Mouse (Mus musculus): Measurements from ENCODE around the gene Adgrg1. TPM values are rescaled to one million over a fixed set of nuclear protein-coding genes. Genes with fewer than 3 reads are reported as not detected.

The Adgrg1 gene
- polyA plus RNA-seq, 1 experiment from 2014 or later = 26.5 TPM

DNA sequence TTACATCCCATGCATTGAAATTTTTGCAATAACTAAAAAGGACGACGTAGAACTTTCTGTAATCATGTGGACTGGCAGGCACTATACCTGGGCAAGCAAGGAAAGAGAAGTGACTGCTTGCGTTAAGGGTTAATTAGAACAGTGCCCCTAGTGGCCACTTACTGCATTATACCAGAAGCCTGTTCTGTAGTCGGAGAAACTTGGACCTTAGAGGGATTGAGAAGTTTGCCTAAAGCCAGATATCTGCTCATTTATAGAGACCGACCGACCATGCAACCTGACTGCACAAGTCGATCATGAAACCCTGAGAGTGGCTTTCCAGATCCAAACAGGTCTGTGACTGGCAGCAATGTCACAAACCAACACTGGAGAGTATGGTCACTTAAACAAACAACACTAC lies 8.0 kb upstream of the Adgrg1 start:
- H3K4me2 ChIP-seq (ENCODE audit: low read length) = no peak overlapping the region
- no peak overlapping the region for H3K27ac ChIP-seq (ENCODE audit: low read depth)
- no peaks in the 10 kb centered on the region for H3K36me3 ChIP-seq (ENCODE audit: control insufficient read depth, insufficient read depth, low read length)

DNA sequence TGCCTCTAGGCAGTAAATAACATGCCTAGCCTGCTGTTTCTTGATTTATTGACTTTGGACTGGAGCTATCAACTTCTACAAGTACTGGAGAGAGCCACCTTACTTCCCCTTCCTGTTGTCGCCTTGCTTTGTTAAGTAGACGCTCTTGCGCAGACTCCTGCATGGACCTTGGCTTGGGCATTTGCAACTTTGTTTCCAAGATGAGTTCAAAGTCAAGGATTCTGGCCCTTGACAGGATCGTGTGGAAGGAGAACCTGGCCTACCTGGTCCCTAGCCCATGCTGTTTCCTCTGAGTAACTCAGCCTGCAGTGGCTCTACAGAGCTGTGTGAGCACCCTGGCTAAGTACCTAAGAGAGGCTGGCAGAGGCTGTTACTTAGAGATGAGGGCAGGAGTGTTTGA lies 7.5 kb upstream of the Adgrg1 start:
- Histone ChIP-seq H3K4me3 (ENCODE audit: low read depth, low read length) (no peak overlapping the region), H3K9me3 (ENCODE audit: control insufficient read depth, low read length) (no peaks in the 10 kb centered on the region), H3K36me3 (ENCODE audit: control insufficient read depth, insufficient read depth, low read length) (no peaks in the 10 kb centered on the region), H3K4me2 (ENCODE audit: low read length) (no peak overlapping the region), H3K27me3 (replicated peaks; ENCODE audit: control insufficient read depth, insufficient read depth, low read length) (no peaks in the 10 kb centered on the region), H3K4me1 (replicated peaks; ENCODE audit: control insufficient read depth, insufficient read depth, low read length) (no peaks in the 10 kb centered on the region), H3K27ac (ENCODE audit: low read depth) (no peak overlapping the region), H3K9ac (ENCODE audit: low read length) (no peak overlapping the region)
- 77% methylated on average over 4 of the region's 4 CpGs for WGBS
- no peak for ATAC-seq (replicated peaks; ENCODE audit: low FRiP score, low TSS enrichment, low read depth)
- no peak for DNase-seq (ENCODE audit: low spot score)

More for the DNA sequence above, 8.0 kb upstream of the Adgrg1 start:
- Histone ChIP-seq H3K9me3 (ENCODE audit: control insufficient read depth, low read length) (no peaks in the 10 kb centered on the region), H3K27me3 (replicated peaks; ENCODE audit: control insufficient read depth, insufficient read depth, low read length) (no peaks in the 10 kb centered on the region), H3K4me3 (ENCODE audit: low read depth, low read length) (no peak overlapping the region), H3K4me1 (replicated peaks; ENCODE audit: control insufficient read depth, insufficient read depth, low read length) (no peaks in the 10 kb centered on the region), H3K9ac (ENCODE audit: low read length) (no peak overlapping the region)
- no peak for ATAC-seq (replicated peaks; ENCODE audit: low FRiP score, low TSS enrichment, low read depth)
- WGBS = 24% methylated on average over 7 of the region's 7 CpGs
- DNase-seq (ENCODE audit: low spot score) = peak; percentile 65

DNA sequence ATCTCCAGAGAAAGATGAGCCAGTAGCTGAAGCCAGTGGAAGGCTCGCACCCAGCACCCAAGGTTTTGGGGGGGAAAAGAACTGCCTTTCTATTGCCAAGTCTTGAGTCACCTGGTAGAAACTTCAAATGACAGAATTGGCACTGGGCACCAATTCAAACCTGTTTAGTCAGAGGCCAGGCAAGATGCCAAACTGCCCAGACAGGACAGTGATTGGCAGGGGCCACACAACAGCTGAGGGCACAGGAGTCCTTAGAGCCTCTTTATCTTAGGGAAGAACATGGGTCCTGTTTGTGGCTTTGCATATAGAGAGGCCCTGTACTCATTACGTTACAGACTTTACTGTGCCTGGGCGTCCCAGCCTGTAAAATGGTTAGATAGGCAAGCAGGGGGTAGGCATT lies 7.0 kb upstream of the Adgrg1 start:
- no peaks in the 10 kb centered on the region for H3K27me3 ChIP-seq (replicated peaks; ENCODE audit: control insufficient read depth, insufficient read depth, low read length)
- no peaks in the 10 kb centered on the region for H3K9me3 ChIP-seq (ENCODE audit: control insufficient read depth, low read length)
- ATAC-seq (replicated peaks; ENCODE audit: low FRiP score, low TSS enrichment, low read depth) (no peak), DNase-seq (ENCODE audit: low spot score) (no peak)
- no peak overlapping the region for H3K4me2 ChIP-seq (ENCODE audit: low read length)
- no peaks in the 10 kb centered on the region for H3K36me3 ChIP-seq (ENCODE audit: control insufficient read depth, insufficient read depth, low read length)
- 88% methylated on average over 3 of the region's 3 CpGs for WGBS
- no peaks in the 10 kb centered on the region for H3K4me1 ChIP-seq (replicated peaks; ENCODE audit: control insufficient read depth, insufficient read depth, low read length)
- H3K27ac ChIP-seq (ENCODE audit: low read depth) = no peak overlapping the region
- H3K9ac ChIP-seq (ENCODE audit: low read length) = no peak overlapping the region
- H3K4me3 ChIP-seq (ENCODE audit: low read depth, low read length) = no peak overlapping the region

DNA sequence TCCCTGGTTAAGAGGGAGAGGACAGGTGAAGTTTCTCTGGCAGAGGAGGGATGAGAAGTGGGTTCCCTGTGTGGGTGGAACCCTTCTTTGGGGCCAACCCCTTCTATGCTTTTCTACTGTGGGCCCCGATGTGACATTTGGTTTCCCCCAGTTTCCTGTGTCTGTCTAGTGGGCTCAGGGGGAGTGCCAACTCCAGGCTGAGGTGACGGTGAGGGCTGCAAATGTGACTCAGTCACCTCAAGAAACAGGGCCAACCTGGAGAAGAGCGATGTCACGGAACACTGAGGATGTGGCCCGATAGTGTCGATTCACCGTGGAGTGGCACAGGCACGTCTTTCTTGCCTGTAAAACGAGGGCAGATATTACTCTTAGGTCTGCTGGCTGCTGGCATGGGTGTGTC lies 1.3 kb upstream of the Adgrg1 start:
- Histone ChIP-seq H3K36me3 (ENCODE audit: control insufficient read depth, insufficient read depth, low read length) (no peaks in the 10 kb centered on the region), H3K4me2 (ENCODE audit: low read length) (no peak overlapping the region), H3K9ac (ENCODE audit: low read length) (no peak overlapping the region), H3K9me3 (ENCODE audit: control insufficient read depth, low read length) (no peaks in the 10 kb centered on the region), H3K27ac (ENCODE audit: low read depth) (no peak overlapping the region), H3K4me3 (ENCODE audit: low read depth, low read length) (no peak overlapping the region), H3K27me3 (replicated peaks; ENCODE audit: control insufficient read depth, insufficient read depth, low read length) (0 out of 2 replicates have a peak, but pooled peaks cover 4% of the 10 kb centered on the region), H3K4me1 (replicated peaks; ENCODE audit: control insufficient read depth, insufficient read depth, low read length) (no peaks in the 10 kb centered on the region)
- 83% methylated on average over 9 of the region's 9 CpGs for WGBS
- ATAC-seq (replicated peaks; ENCODE audit: low FRiP score, low TSS enrichment, low read depth) (no peak), DNase-seq (ENCODE audit: low spot score) (no peak)

DNA sequence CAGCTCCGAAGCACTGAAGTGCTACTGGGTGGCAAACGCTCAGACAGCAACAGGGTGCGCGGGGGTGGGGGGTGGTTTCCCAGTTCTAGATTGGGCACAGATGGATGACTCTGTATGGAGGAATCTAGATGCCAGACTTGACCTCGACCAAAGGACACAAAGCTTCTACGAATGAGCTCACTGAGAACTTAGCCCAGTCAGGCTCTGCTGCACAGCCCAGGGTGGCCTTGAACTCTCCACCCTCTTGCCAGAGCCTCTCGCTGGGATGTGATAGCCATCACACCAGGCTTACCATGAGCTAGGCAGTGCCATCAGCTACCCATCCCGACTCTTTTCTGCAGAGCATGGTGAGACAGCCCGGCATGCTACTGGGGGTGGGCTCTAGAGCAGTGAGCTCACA lies 765 bp upstream of the Adgrg1 start:
- DNase-seq (ENCODE audit: low spot score) (no peak), ATAC-seq (replicated peaks; ENCODE audit: low FRiP score, low TSS enrichment, low read depth) (no peak)
- 75% methylated on average over 9 of the region's 9 CpGs for WGBS
- no peak overlapping the region for H3K4me2 ChIP-seq (ENCODE audit: low read length)
- H3K27me3 ChIP-seq (replicated peaks; ENCODE audit: control insufficient read depth, insufficient read depth, low read length) = 0 out of 2 replicates have a peak, but pooled peaks cover 4% of the 10 kb centered on the region
- no peaks in the 10 kb centered on the region for H3K9me3 ChIP-seq (ENCODE audit: control insufficient read depth, low read length)
- H3K4me3 ChIP-seq (ENCODE audit: low read depth, low read length) = no peak overlapping the region
- no peak overlapping the region for H3K9ac ChIP-seq (ENCODE audit: low read length)
- H3K36me3 ChIP-seq (ENCODE audit: control insufficient read depth, insufficient read depth, low read length) = no peaks in the 10 kb centered on the region
- 0 out of 2 replicates have a peak overlapping the region, but pooled peaks have one; percentile 18 for H3K27ac ChIP-seq (ENCODE audit: low read depth)
- no peaks in the 10 kb centered on the region for H3K4me1 ChIP-seq (replicated peaks; ENCODE audit: control insufficient read depth, insufficient read depth, low read length)

DNA sequence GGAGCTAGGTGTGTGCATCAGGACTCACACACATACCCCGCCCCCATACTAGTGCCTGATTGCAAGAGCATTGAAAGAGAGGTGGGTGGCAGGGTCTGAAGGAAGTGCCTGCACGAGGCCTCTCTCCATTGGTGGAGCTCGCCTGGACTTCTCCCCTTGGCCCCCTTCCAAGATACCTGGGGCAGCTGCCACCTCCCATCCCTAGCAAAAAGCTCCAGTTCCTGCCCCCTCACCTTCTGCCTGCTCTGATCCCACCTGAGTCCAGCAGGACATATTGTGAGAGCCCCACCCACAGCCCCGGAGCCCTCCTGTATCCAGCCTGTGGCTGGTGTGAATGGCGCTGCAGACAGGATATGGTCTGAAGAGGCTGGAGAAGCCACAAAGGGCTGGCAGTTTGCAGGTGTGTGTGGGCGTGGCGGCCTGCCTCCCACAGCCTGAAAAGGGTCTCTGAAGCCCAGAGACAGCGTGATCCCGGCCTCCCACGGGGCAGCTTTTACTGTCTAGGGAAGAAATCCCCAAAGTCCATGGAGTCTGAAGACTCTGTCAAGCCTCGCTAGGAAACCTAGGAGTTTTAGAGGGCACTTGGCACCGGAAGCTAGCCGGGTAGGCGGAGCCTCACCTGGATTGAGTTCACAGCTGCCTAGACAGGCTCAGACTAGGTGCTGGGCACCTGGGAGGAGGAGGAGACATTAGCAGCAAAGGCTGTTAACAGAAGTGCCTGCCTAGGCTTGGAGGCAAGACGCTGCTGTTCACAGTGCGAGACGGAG lies 2.3 kb downstream of the Adgrg1 start:
- Histone ChIP-seq H3K9ac (ENCODE audit: low read length) (peak overlapping the region; percentile 12), H3K27me3 (replicated peaks; ENCODE audit: control insufficient read depth, insufficient read depth, low read length) (0 out of 2 replicates have a peak, but pooled peaks cover 4% of the 10 kb centered on the region), H3K9me3 (ENCODE audit: control insufficient read depth, low read length) (no peaks in the 10 kb centered on the region), H3K36me3 (ENCODE audit: control insufficient read depth, insufficient read depth, low read length) (no peaks in the 10 kb centered on the region), H3K4me2 (ENCODE audit: low read length) (peak overlapping the region; percentile 41), H3K4me3 (ENCODE audit: low read depth, low read length) (peak overlapping the region; percentile 28), H3K4me1 (replicated peaks; ENCODE audit: control insufficient read depth, insufficient read depth, low read length) (0 out of 2 replicates have a peak, but pooled peaks cover 3% of the 10 kb centered on the region), H3K27ac (ENCODE audit: low read depth) (peak overlapping the region; percentile 76)
- DNase-seq (ENCODE audit: low spot score) (peak; percentile 76), ATAC-seq (replicated peaks; ENCODE audit: low FRiP score, low TSS enrichment, low read depth) (peak; percentile 54)
- WGBS = 13% methylated on average over 17 of the region's 17 CpGs

DNA sequence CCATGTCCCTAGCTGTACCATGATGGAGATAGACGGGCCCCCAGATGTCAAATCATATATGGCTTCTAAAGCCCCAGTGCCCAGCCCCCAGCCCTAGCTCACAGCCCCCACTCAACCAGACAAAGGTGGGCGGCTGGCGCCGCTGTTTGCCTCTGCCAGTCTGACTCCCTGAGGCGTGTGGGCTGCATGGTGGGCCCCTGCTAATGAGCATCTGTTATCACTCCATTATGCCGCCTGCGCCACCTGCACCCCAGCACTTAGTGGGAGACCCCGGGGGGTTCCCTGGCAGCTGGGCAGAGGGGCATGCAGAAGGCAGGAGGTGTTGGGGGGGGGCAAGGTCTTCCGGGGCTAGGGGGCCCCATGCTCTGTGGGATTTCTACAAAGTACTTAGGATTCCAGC lies 3.6 kb downstream of the Adgrg1 start:
- Histone ChIP-seq H3K4me3 (ENCODE audit: low read depth, low read length) (peak overlapping the region; percentile 28), H3K9me3 (ENCODE audit: control insufficient read depth, low read length) (no peaks in the 10 kb centered on the region), H3K27ac (ENCODE audit: low read depth) (0 out of 2 replicates have a peak overlapping the region, but pooled peaks have one; percentile 4), H3K4me1 (replicated peaks; ENCODE audit: control insufficient read depth, insufficient read depth, low read length) (0 out of 2 replicates have a peak, but pooled peaks cover 4% of the 10 kb centered on the region), H3K36me3 (ENCODE audit: control insufficient read depth, insufficient read depth, low read length) (no peaks in the 10 kb centered on the region), H3K4me2 (ENCODE audit: low read length) (peak overlapping the region; percentile 41), H3K9ac (ENCODE audit: low read length) (0 out of 2 replicates have a peak overlapping the region, but pooled peaks have one; percentile 16), H3K27me3 (replicated peaks; ENCODE audit: control insufficient read depth, insufficient read depth, low read length) (0 out of 2 replicates have a peak, but pooled peaks cover 4% of the 10 kb centered on the region)
- DNase-seq (ENCODE audit: low spot score) = no peak
- 51% methylated on average over 9 of the region's 9 CpGs for WGBS
- no peak for ATAC-seq (replicated peaks; ENCODE audit: low FRiP score, low TSS enrichment, low read depth)

DNA sequence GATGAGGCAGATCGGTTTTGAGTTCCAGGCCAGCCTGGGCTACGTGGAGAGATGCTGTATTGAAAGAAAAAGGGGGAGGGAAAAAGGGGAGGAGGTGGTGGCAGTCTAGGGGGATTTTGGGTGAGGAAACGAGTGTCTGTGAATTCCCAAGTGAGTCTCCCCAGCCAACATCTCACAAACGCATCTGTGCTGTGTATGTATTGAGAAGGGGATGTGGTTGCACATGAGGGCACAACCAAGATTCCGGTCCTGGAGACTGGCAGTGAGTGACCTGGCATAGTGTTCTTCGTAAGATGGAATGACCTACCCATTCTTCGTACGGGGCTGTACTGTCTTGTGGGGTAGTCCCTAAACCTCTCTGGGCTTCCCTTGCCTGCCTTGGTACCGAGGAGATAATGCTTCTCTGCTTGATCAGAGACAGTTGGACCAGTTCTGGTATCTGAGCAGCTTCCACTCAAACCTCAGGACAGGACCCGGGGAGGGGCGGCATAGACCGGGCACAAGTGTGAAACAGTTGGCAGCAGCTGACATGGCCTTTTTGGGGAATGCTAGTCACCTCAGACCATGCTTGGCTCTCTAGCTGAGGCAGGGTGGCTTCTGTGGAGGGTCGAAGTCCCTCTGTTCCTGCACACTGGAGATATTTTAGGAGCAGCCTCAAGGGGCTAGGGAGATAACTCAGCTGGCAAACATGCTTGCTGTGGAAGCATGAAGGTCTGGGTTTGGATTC lies 4.2 kb downstream of the Adgrg1 start:
- H3K27ac ChIP-seq (ENCODE audit: low read depth) = no peak overlapping the region

More for the DNA sequence above, 4.2 kb downstream of the Adgrg1 start:
- 0 out of 2 replicates have a peak, but pooled peaks cover 10% of the 10 kb centered on the region for H3K4me1 ChIP-seq (replicated peaks; ENCODE audit: control insufficient read depth, insufficient read depth, low read length)
- H3K27me3 ChIP-seq (replicated peaks; ENCODE audit: control insufficient read depth, insufficient read depth, low read length) = 0 out of 2 replicates have a peak, but pooled peaks cover 4% of the 10 kb centered on the region
- DNase-seq (ENCODE audit: low spot score) (no peak), ATAC-seq (replicated peaks; ENCODE audit: low FRiP score, low TSS enrichment, low read depth) (no peak)
- no peaks in the 10 kb centered on the region for H3K36me3 ChIP-seq (ENCODE audit: control insufficient read depth, insufficient read depth, low read length)
- WGBS = 74% methylated on average over 13 of the region's 13 CpGs
- peak overlapping the region; percentile 28 for H3K4me3 ChIP-seq (ENCODE audit: low read depth, low read length)
- H3K4me2 ChIP-seq (ENCODE audit: low read length) = peak overlapping the region; percentile 41
- no peak overlapping the region for H3K9ac ChIP-seq (ENCODE audit: low read length)
- no peaks in the 10 kb centered on the region for H3K9me3 ChIP-seq (ENCODE audit: control insufficient read depth, low read length)
